Mouse (Mus musculus): ENCODE results near the gene Six2. TPM values are rescaled to one million over a fixed set of nuclear protein-coding genes. Genes with fewer than 3 reads are reported as not detected.
"Not testable (repeated sequence)": the region's sequence is repeated elsewhere in the genome, so short reads cannot be mapped to it uniquely, and the experiment has no call there.

Gene Six2
- polyA plus RNA-seq, 1 experiment: 0.21 TPM

- no peak for DNase-seq (ENCODE audit: low spot score)
These were observed 2.4 kb upstream of the Six2 start for GRCm38 (mm10) chr17:85690323-85690968.

- DNase-seq (ENCODE audit: low spot score): no peak
These were observed 1.8 kb upstream of the Six2 start for GRCm38 (mm10) chr17:85689807-85690319.

GRCm38 (mm10) chr17:85688911-85689806 is 1.1 kb upstream of the Six2 start:
- no peak for DNase-seq (ENCODE audit: low spot score)

- no peak for DNase-seq (ENCODE audit: low spot score)
These were observed 446 bp downstream of the Six2 start for GRCm38 (mm10) chr17:85687421-85688235.

DNA sequence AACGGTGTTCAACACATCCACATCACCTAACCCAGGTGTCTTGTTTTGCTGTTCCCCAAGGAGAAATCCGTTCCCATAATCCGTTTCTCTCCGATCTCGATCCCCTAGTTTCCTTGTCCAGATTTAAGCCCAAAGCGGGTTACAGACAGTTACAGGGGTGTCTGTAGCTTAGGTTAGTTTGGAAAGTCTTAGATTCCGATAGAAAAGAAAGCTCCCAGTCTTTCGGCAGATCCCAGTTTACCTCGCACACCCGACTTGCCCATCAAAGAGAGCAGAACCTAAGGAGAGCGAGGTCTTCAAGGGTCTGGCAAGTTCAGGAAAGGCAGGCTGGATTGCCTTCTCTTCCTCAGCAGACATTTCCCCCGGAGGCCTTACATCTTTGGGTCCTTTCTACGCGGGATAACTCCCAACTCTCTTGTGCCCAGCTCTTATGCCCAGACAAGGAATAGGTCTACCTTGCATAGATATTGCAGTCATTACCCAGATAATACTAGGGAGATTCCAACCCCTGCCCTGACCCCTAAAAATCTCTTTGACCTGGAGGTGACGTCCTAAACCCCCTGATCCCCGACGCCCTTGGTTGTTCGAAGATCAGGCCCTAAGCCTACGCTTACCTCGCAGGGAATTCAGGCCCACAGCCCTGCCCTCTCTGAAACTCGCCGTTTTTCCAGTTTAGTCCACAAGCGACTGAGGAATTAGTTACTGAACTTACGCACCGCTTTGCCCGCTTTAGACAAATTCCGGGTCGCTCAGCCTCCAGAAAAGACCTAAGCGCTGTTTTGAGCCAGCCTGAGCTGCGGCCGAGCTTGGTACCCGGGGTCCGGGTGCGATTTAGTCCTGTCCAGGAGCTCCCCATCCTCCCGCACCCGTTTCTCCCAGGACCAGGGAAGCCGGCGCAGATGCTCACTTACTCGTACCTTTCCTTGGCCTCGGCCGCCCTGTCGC is 1.3 kb downstream of the Six2 start:
- no peak for DNase-seq (ENCODE audit: low spot score)

DNA sequence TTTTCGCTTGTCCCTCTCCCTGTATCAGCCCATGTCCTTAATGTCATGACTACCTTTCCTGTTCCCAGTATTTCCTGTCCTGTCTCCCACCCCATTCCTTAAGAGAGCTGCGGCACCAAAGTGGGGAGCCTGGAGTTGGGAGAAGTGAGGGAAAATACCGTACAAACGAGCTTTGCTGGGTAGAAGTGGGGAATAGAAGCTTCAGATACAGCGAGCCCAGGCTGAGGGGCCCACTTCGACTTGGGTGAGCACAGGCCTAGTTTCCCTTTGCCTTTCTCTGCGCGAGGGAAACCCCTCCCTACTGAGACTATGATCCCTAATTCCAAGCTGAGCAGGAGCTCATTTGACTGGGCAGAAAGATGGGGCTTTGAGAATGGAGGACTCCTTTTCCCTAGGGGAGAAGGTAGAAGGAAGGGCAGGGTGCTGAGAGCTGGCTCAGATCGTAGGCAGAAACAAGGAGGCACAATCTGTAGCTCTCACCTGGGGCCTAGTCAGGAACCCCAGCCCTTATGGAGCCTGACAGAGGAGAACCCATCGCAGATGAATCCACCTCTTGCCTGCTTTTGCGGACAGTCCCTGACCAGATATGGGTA is 2.3 kb downstream of the Six2 start:
- no peak for DNase-seq (ENCODE audit: low spot score)

- DNase-seq (ENCODE audit: low spot score): no peak
These were observed 3.0 kb downstream of the Six2 start for GRCm38 (mm10) chr17:85684841-85685688.

GRCm38 (mm10) chr17:85684436-85684835 is 3.6 kb downstream of the Six2 start:
- DNase-seq (ENCODE audit: low spot score): not testable (repeated sequence)

DNA sequence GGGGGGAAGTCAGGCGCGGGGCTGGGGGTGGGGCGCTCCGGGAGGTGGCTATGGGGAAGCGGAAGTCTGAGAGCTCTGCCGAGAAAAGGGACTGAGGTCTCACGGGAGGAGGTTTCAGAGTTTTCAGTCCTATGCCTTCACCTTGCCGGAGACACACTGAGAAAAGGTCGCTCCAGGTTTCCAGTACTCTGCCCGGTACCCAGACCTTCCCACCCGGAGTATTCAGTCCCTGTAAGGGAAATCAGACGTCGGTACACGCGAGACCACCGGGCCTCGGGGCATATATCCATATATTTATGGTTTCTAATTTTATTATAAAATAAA is 4.1 kb downstream of the Six2 start:
- no peak for DNase-seq (ENCODE audit: low spot score)

- no peak for DNase-seq (ENCODE audit: low spot score)
These were observed 4.7 kb downstream of the Six2 start for GRCm38 (mm10) chr17:85683111-85683983.

- DNase-seq (ENCODE audit: low spot score): no peak
These were observed 5.8 kb downstream of the Six2 start for GRCm38 (mm10) chr17:85682181-85682710.

- DNase-seq (ENCODE audit: low spot score): no peak
These were observed 6.3 kb downstream of the Six2 start for GRCm38 (mm10) chr17:85681741-85682140.

DNA sequence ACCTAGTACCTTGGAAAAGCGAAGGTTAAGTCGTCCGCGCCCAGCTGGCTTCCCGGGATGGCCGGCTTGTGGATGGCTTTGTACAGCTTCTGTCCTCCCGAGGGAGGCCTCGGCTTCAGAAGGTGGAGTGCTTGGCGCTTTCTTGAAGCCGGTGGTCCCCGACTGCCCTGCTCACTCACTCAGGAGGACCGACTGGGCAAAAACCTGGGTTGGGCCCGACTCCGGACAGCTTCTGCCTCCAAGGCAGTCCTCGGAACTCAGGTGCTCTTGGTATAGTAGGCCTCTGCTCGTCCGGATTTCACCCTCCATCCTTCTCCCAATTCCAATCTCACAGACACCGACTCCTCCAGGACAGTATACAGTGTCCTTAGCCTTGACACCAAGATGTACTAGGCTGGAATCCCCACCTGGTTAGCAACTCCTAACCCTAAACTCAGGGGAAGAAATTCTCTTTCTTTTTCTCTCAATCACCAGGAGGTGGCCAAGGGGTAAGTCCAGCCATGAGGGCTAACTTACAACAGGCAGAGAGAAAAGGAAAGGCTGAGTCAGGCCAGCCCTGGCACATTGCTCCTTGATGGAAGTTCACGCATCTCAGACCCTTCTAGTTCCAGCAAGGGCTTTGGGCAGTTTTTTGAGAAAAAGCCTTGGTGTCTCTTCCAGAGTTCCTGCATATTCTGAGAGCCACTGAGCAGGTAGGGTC is 7.1 kb downstream of the Six2 start:
- DNase-seq (ENCODE audit: low spot score): no peak

DNA sequence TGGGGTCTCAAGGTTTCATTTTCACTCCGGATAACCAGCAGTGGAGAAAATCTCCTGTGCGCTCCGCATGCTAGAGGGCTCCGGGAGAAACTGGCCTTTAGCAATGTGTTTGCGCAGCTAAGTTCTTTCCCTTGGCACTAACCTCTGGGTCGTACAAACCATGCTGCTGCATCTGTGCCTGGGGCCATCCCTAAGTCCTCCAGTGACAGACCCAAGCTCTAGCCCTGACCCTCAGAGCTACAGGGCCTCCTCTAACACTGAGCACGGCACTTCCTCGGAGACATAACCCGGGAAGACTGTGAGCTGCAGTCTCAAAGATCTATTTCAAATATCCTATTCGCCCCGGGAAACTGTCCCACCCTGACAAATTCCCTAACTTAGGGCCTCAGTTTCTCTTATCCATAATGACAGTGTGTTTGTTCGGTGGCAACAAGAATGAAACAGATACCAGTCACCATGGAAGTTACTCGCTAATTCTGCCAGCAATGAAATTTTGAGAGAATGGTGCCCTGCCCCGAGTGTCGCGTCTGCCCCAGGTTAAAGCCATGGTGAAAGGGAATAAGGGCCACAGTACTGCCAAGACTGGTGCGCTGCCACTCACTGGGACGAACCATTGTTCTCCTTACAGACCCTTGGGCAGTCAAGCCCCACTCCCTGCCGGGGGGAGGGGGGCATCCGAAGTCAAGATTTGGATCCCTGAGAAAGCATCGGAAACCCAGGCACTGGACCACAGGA is 7.8 kb downstream of the Six2 start:
- DNase-seq (ENCODE audit: low spot score): no peak

DNA sequence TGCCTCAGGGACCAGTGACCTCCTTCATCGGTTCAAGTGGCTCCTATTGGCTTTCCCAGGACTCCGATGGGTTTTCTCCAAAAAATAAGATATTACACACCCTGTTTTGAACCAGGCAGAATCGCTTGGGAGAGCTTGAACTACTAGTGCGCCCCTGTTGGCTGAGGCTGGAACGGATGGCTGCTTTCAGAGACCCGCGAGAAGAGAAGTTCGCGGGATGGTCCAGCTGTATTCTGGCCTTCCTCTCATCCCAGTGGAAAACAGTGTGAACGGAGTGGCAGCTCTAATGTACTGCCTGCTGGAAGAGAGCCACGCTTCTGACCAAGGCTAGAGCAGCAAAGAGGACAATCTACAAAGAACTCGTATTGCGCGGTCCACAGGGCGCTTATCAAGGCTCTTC is 8.4 kb downstream of the Six2 start:
- DNase-seq (ENCODE audit: low spot score): no peak

DNA sequence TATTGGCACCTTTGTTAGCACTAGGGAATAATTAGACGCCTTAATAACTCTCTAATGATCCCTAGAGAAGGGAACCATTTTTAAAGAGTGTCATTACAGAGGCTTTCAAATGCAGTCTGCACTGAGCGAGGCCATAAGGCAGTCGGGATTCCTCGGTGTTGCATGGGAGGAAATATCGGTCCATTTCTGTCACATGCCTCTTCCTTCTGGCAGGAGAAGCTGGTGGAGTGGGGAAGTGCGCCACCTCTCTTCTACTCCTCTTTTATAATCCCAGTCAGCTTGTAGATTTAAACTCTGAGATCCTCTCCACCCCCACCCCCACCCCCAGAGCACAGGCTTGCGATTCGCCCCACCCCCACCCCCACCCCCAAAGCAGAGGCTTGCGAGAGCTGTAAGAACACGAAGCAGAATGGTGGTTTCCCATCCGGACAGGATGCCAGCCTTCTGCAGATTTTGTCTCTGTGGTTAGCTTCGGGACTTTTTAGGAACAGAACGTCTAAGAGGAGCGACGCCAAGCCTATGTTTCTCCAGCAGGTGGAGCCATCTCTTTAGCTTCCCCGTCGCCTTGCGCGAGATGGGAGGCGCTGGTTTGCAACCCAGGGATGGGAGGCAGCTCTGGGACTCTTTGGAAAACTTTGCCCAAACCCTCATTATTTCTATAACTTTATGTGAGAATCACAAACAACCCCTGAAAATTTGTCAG is 23.3 kb downstream of the Six2 start:
- no peak for DNase-seq (ENCODE audit: low spot score)

DNA sequence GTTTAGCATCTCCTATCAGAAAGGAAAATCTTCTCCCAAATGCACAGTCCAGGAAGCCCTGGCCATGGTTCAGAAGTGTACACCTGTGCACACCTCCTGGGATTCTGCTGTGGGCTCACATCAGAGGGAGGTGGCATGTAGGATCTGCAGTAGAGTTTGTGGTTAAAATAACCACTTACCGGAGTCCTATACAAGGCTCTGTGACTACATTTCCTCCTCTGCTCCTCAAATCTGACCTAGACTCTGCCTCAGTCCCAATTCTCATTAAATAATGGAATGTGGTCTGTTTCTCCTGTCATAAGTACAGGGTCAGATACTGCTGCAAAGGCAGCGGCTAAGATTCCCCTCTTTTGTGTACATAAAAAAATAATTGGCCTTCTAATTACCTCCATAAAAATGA is 23.9 kb downstream of the Six2 start:
- no peak for DNase-seq (ENCODE audit: low spot score)
